Mouse (Mus musculus) heart, adult 2 months (tissue): ENCODE measurements around the gene Pten.

Experiments
- CTCF ChIP-seq: fragments of 200-600 bp; IDR thresholded peaks from 2 replicates; pipeline ENCODE4 v1.8.1; 2022; ENCODE audit warnings: antibody characterized with exemption, mild to moderate bottlenecking, moderate library complexity
- POLR2A ChIP-seq: fragments of 200-500 bp; IDR thresholded peaks from 2 replicates; pipeline ENCODE4 v1.6.1; 2011; ENCODE audit warnings: mild to moderate bottlenecking, low read depth, low read length, control low read depth; ENCODE audit not compliant: insufficient read depth

GRCm38 (mm10) chr19:32739686-32740085, 17.6 kb upstream of the Pten start, which contains the start of gene Atad1:
- TF ChIP-seq CTCF: no peak
- TF ChIP-seq POLR2A: no peak
